Comparison of ENCODE assay signal across 8 mouse cellular contexts in genomic region chr19:32711761-32712541, GRCm38 (mm10). TPM values are rescaled to one million over a fixed set of nuclear protein-coding genes. Genes with fewer than 3 reads are reported as not detected.
DNase-seq lines count a peak whose midpoint lies in the region; ATAC-seq lines count a peak whose summit lies in the region.

No protein-coding gene starts in this region.

- H3K4me1 ChIP-seq in forebrain, embryonic 10.5 days: peaks cover 24% of the 10 kb centered on the region
- H3K4me1 ChIP-seq in heart, embryonic 15.5 days (replicated peaks): peaks cover 14% of the 10 kb centered on the region
- peaks cover 32% of the 10 kb centered on the region for H3K4me1 ChIP-seq in liver, embryonic 15.5 days (replicated peaks)
- H3K4me1 ChIP-seq in neural tube, embryonic 12.5 days: peaks cover 5% of the 10 kb centered on the region; the same call in 1 of the 2 replicates

- no peaks in the 10 kb centered on the region for H3K27me3 ChIP-seq in forebrain, embryonic 10.5 days (ENCODE audit: poor library complexity, severe bottlenecking)
- H3K27me3 ChIP-seq in heart, embryonic 15.5 days: no peaks in the 10 kb centered on the region
- H3K27me3 ChIP-seq in liver, embryonic 15.5 days: no peaks in the 10 kb centered on the region
- no peaks in the 10 kb centered on the region for H3K27me3 ChIP-seq in neural tube, embryonic 12.5 days (replicated peaks)

- peak overlapping the region; percentile 91 for H3K4me3 ChIP-seq in forebrain, embryonic 10.5 days
- peak overlapping the region; percentile 94 for H3K4me3 ChIP-seq in heart, embryonic 15.5 days
- peak overlapping the region; percentile 85 for H3K4me3 ChIP-seq in liver, embryonic 15.5 days (replicated peaks)
- peak overlapping the region; percentile 78 for H3K4me3 ChIP-seq in neural tube, embryonic 12.5 days

- H3K4me2 ChIP-seq in heart, embryonic 15.5 days: peak overlapping the region; percentile 86
- H3K4me2 ChIP-seq in liver, embryonic 15.5 days: peak overlapping the region; percentile 88
- peak overlapping the region; percentile 68 for H3K4me2 ChIP-seq in neural tube, embryonic 12.5 days (replicated peaks)

- WGBS in forebrain, embryonic 10.5 days: under 1% methylated on average over 63 of the region's 63 CpGs
- under 1% methylated on average over 63 of the region's 63 CpGs for WGBS in heart, embryonic 15.5 days
- WGBS in liver, embryonic 15.5 days (ENCODE audit: insufficient replicate concordance): under 1% methylated on average over 63 of the region's 63 CpGs
- WGBS in neural tube, embryonic 12.5 days: under 1% methylated on average over 63 of the region's 63 CpGs

- H3K36me3 ChIP-seq in forebrain, embryonic 10.5 days (replicated peaks): peaks cover 20% of the 10 kb centered on the region
- no peaks in the 10 kb centered on the region for H3K36me3 ChIP-seq in heart, embryonic 15.5 days
- H3K36me3 ChIP-seq in liver, embryonic 15.5 days (replicated peaks): no peaks in the 10 kb centered on the region
- no peaks in the 10 kb centered on the region for H3K36me3 ChIP-seq in neural tube, embryonic 12.5 days

- peak; percentile 74 for DNase-seq in c-Kit-negative CD71-positive TER-119-positive erythroid progenitor cells, embryonic 14.5 days (ENCODE audit: low read depth, low spot score)
- peak; percentile 89 for DNase-seq in forebrain, embryonic 10.5 days (ENCODE audit: extremely low spot score, low spot score)
- peak; percentile 90 to 96 for DNase-seq in kidney, postnatal 36 days
- DNase-seq in telencephalon, adult 2 months (ENCODE audit: low read depth, low spot score): peak; percentile 64

- peak; percentile 77 for ATAC-seq in CD4-positive, CD25-positive, alpha-beta regulatory T cell, adult 4 months
- ATAC-seq in heart, embryonic 15.5 days (replicated peaks; ENCODE audit: insufficient number of reproducible peaks, insufficient read depth, low FRiP score, low read depth): peak; percentile 97
- peak; percentile 95 for ATAC-seq in liver, embryonic 15.5 days (ENCODE audit: insufficient read depth)
- peak; percentile 98 for ATAC-seq in neural tube, embryonic 12.5 days (ENCODE audit: low FRiP score, low read depth)

- H3K9me3 ChIP-seq in forebrain, embryonic 10.5 days: no peaks in the 10 kb centered on the region
- H3K9me3 ChIP-seq in heart, embryonic 15.5 days (replicated peaks): no peaks in the 10 kb centered on the region
- no peaks in the 10 kb centered on the region for H3K9me3 ChIP-seq in liver, embryonic 15.5 days (replicated peaks)
- H3K9me3 ChIP-seq in neural tube, embryonic 12.5 days: no peaks in the 10 kb centered on the region

- peak overlapping the region; percentile 83 for H3K9ac ChIP-seq in heart, embryonic 15.5 days
- peak overlapping the region; percentile 84 for H3K9ac ChIP-seq in liver, embryonic 15.5 days
- H3K9ac ChIP-seq in neural tube, embryonic 12.5 days: peak overlapping the region; percentile 87

- H3K27ac ChIP-seq in forebrain, embryonic 10.5 days: peak overlapping the region; percentile 98
- H3K27ac ChIP-seq in heart, embryonic 15.5 days: peak overlapping the region; percentile 94
- H3K27ac ChIP-seq in liver, embryonic 15.5 days (replicated peaks): peak overlapping the region; percentile 80
- peak overlapping the region; percentile 71 for H3K27ac ChIP-seq in neural tube, embryonic 12.5 days

RNA-seq across cellular contexts. Expression of gene Atad1, which starts 27.6 kb away (rescaled TPM):
- polyA plus RNA-seq in CD4-positive, CD25-positive, alpha-beta regulatory T cell, adult 4 months (2017; shearing (Covaris generic)): 10 to 100 TPM; 85.5 to 94.9 TPM
- 79.9 and 81.1 TPM in 2 replicates for polyA plus RNA-seq in forebrain, embryonic 10.5 days (2016; fragmentation: Nextera tagmentation; extraction: Ambion mirVana)
- 54.7 and 56.9 TPM in 2 replicates for polyA plus RNA-seq in heart, embryonic 15.5 days (2015; fragmentation: Nextera tagmentation; extraction: Ambion mirVana)
- polyA plus RNA-seq in liver, embryonic 15.5 days (2015; fragmentation: Nextera tagmentation; extraction: Ambion mirVana): 20.6 and 21.3 TPM in 2 replicates
- polyA plus RNA-seq in neural tube, embryonic 12.5 days (2016; fragmentation: Nextera tagmentation; extraction: Ambion mirVana): 97.0 and 101 TPM in 2 replicates

RNA-seq across cellular contexts. Expression of gene Pten, which starts 45.3 kb away (rescaled TPM):
- polyA plus RNA-seq in CD4-positive, CD25-positive, alpha-beta regulatory T cell, adult 4 months (2017; shearing (Covaris generic)): 10 to 100 TPM; 12.8 to 17.3 TPM
- polyA plus RNA-seq in forebrain, embryonic 10.5 days (2016; fragmentation: Nextera tagmentation; extraction: Ambion mirVana): 7.3 and 8.7 TPM in 2 replicates
- polyA plus RNA-seq in heart, embryonic 15.5 days (2015; fragmentation: Nextera tagmentation; extraction: Ambion mirVana): 4.9 and 6.0 TPM in 2 replicates
- 2.4 and 2.6 TPM in 2 replicates for polyA plus RNA-seq in liver, embryonic 15.5 days (2015; fragmentation: Nextera tagmentation; extraction: Ambion mirVana)
- polyA plus RNA-seq in neural tube, embryonic 12.5 days (2016; fragmentation: Nextera tagmentation; extraction: Ambion mirVana): 11.7 and 12.2 TPM in 2 replicates

Comparison
In these comparisons a context has a peak if more than half of its experiments do, and no peak if none do; other contexts are left out.
1. Peak in every context shown above with its lines: DNase-seq, ATAC-seq, H3K4me3 ChIP-seq and H3K27ac ChIP-seq.